Mouse (Mus musculus) intestine, embryonic 16.5 days (tissue): ENCODE measurements at regions not wholly inside any gene's neighbourhood (a gene's known extent, or its start where the extent isn't known, plus 50 kb on each side); places are given as distances from the start of the nearest gene placed in this dataset.
A peak's percentile ranks its signal among the peaks of the same experiment; 100 is the strongest.

Source experiments
- ATAC-seq: fragments of 200-750 bp; cut with Nextera tagmentation; 2 replicates; pipeline ENCODE4 v1.8.0; 2017; ENCODE audit warnings: moderate TSS enrichment, moderate library complexity
- H3K27ac ChIP-seq: fragments of 300-500 bp; sonication (generic); 2 replicates; pipeline ENCODE4 v1.5.1; 2014; ENCODE audit warnings: mild to moderate bottlenecking, low read length
- H3K27me3 ChIP-seq: fragments of 300-500 bp; sonication (generic); replicated peaks from 2 replicates; pipeline ENCODE4 v1.6.1; 2014; ENCODE audit warnings: low read length, control low read depth, mixed read lengths; ENCODE audit not compliant: control insufficient read depth, insufficient read depth
- H3K36me3 ChIP-seq: fragments of 300-500 bp; sonication (generic); 2 replicates; pipeline ENCODE4 v1.6.1; 2014; ENCODE audit warnings: low read length, control low read depth; ENCODE audit not compliant: control insufficient read depth, insufficient read depth
- H3K4me1 ChIP-seq: fragments of 300-500 bp; sonication (generic); 2 replicates; pipeline ENCODE4 v1.6.1; 2014; ENCODE audit warnings: low read length, control low read depth, mixed read lengths; ENCODE audit not compliant: control insufficient read depth, insufficient read depth
- H3K4me2 ChIP-seq: fragments of 300-500 bp; sonication (generic); 2 replicates; pipeline ENCODE4 v1.6.1; 2014; ENCODE audit warnings: low read depth, low read length, control low read depth
- H3K4me3 ChIP-seq: fragments of 300-500 bp; sonication (generic); 2 replicates; pipeline ENCODE4 v1.5.1; 2014; ENCODE audit warnings: mild to moderate bottlenecking, low read length
- H3K9ac ChIP-seq: fragments of 300-500 bp; sonication (generic); 2 replicates; pipeline ENCODE4 v1.6.1; 2014; ENCODE audit warnings: low read depth, low read length
- H3K9me3 ChIP-seq: fragments of 300-500 bp; sonication (generic); 2 replicates; pipeline ENCODE4 v1.6.1; 2016; ENCODE audit warnings: low read length, control low read depth; ENCODE audit not compliant: control insufficient read depth
- WGBS: fragments of 180-500 bp; shearing (Covaris S2); extraction: QIAGEN DNeasy Blood & Tissue Kit; methylation state at CpG from one replicate; pipeline ENCODE4 v1.1.7; 2014; 5-methylcytosine and 5-hydroxymethylcytosine counted together

GRCm38 (mm10) chr17:64983480-64983879 lies 147.6 kb upstream of the 4930583I09Rik start:
- no peaks in the 10 kb centered on the region for H3K27me3 ChIP-seq
- H3K36me3 ChIP-seq = no peaks in the 10 kb centered on the region
- no peaks in the 10 kb centered on the region for H3K4me1 ChIP-seq
- no peak overlapping the region for H3K9ac ChIP-seq
- ATAC-seq = no peak
- H3K9me3 ChIP-seq = no peaks in the 10 kb centered on the region
- no peak overlapping the region for H3K4me2 ChIP-seq
- H3K27ac ChIP-seq = no peak overlapping the region
- H3K4me3 ChIP-seq = no peak overlapping the region
- 91% methylated on average over 2 of the region's 2 CpGs for WGBS

- WGBS = 80% methylated on average over 4 of the region's 4 CpGs
- no peaks in the 10 kb centered on the region for H3K27me3 ChIP-seq
- no peak for ATAC-seq
Observed at GRCm38 (mm10) chr17:64964153-64964552, 128.3 kb upstream of the 4930583I09Rik start.

GRCm38 (mm10) chr17:64961887-64962286 lies 126.0 kb upstream of the 4930583I09Rik start:
- Histone ChIP-seq H3K4me1 (no peaks in the 10 kb centered on the region), H3K27me3 (no peaks in the 10 kb centered on the region), H3K9me3 (no peaks in the 10 kb centered on the region), H3K9ac (no peak overlapping the region), H3K27ac (no peak overlapping the region), H3K4me2 (no peak overlapping the region), H3K36me3 (no peaks in the 10 kb centered on the region), H3K4me3 (no peak overlapping the region)
- ATAC-seq = no peak
- 57% methylated on average over 2 of the region's 2 CpGs for WGBS

More at GRCm38 (mm10) chr17:64964153-64964552, 128.3 kb upstream of the 4930583I09Rik start:
- no peaks in the 10 kb centered on the region for H3K4me1 ChIP-seq
- H3K9ac ChIP-seq = no peak overlapping the region
- no peaks in the 10 kb centered on the region for H3K9me3 ChIP-seq
- H3K4me3 ChIP-seq = no peak overlapping the region
- H3K4me2 ChIP-seq = no peak overlapping the region
- no peaks in the 10 kb centered on the region for H3K36me3 ChIP-seq
- no peak overlapping the region for H3K27ac ChIP-seq

GRCm38 (mm10) chr17:64957495-64957894 lies 121.6 kb upstream of the 4930583I09Rik start:
- ATAC-seq = no peak
- Histone ChIP-seq H3K4me1 (no peaks in the 10 kb centered on the region), H3K27me3 (no peaks in the 10 kb centered on the region), H3K9me3 (no peaks in the 10 kb centered on the region), H3K36me3 (no peaks in the 10 kb centered on the region), H3K4me3 (no peak overlapping the region), H3K27ac (no peak overlapping the region), H3K9ac (no peak overlapping the region), H3K4me2 (no peak overlapping the region)
- 62% methylated on average over 9 of the region's 9 CpGs for WGBS

GRCm38 (mm10) chr17:64956506-64956905 lies 120.6 kb upstream of the 4930583I09Rik start:
- Histone ChIP-seq H3K36me3 (no peaks in the 10 kb centered on the region), H3K27ac (no peak overlapping the region), H3K27me3 (no peaks in the 10 kb centered on the region), H3K9me3 (no peaks in the 10 kb centered on the region), H3K4me3 (no peak overlapping the region), H3K4me1 (no peaks in the 10 kb centered on the region), H3K9ac (no peak overlapping the region), H3K4me2 (no peak overlapping the region)
- ATAC-seq = no peak
- WGBS = 75% methylated on average over 7 of the region's 7 CpGs

GRCm38 (mm10) chr17:64953275-64953674 lies 117.4 kb upstream of the 4930583I09Rik start:
- H3K27me3 ChIP-seq = no peaks in the 10 kb centered on the region
- H3K36me3 ChIP-seq = no peaks in the 10 kb centered on the region
- 96% methylated on average over 7 of the region's 7 CpGs for WGBS
- no peak overlapping the region for H3K4me2 ChIP-seq
- H3K27ac ChIP-seq = no peak overlapping the region
- H3K9ac ChIP-seq = no peak overlapping the region
- H3K4me1 ChIP-seq = no peaks in the 10 kb centered on the region
- ATAC-seq = no peak
- no peak overlapping the region for H3K4me3 ChIP-seq
- H3K9me3 ChIP-seq = no peaks in the 10 kb centered on the region

GRCm38 (mm10) chr17:64951625-64951940 lies 115.7 kb upstream of the 4930583I09Rik start:
- ATAC-seq = no peak
- Histone ChIP-seq H3K4me1 (no peaks in the 10 kb centered on the region), H3K27me3 (no peaks in the 10 kb centered on the region), H3K36me3 (no peaks in the 10 kb centered on the region), H3K27ac (no peak overlapping the region), H3K4me2 (no peak overlapping the region), H3K9ac (no peak overlapping the region), H3K9me3 (no peaks in the 10 kb centered on the region), H3K4me3 (no peak overlapping the region)
- 29% methylated on average over 1 of the region's 1 CpGs for WGBS

- no peaks in the 10 kb centered on the region for H3K27me3 ChIP-seq
- H3K4me2 ChIP-seq = no peak overlapping the region
- no peak overlapping the region for H3K4me3 ChIP-seq
- H3K36me3 ChIP-seq = no peaks in the 10 kb centered on the region
- no peak overlapping the region for H3K27ac ChIP-seq
- H3K9ac ChIP-seq = no peak overlapping the region
- peak; percentile 52; the same call in 1 of the 2 replicates for ATAC-seq
- H3K4me1 ChIP-seq = no peaks in the 10 kb centered on the region
- WGBS = 37% methylated on average over 6 of the region's 6 CpGs
- H3K9me3 ChIP-seq = no peaks in the 10 kb centered on the region
Observed at GRCm38 (mm10) chr17:64950802-64951624, 115.1 kb upstream of the 4930583I09Rik start.

- no peaks in the 10 kb centered on the region for H3K36me3 ChIP-seq
- no peak for ATAC-seq
- H3K27ac ChIP-seq = no peak overlapping the region
- WGBS = 73% methylated on average over 2 of the region's 2 CpGs
- H3K4me2 ChIP-seq = no peak overlapping the region
- no peaks in the 10 kb centered on the region for H3K9me3 ChIP-seq
- H3K27me3 ChIP-seq = no peaks in the 10 kb centered on the region
- no peaks in the 10 kb centered on the region for H3K4me1 ChIP-seq
- no peak overlapping the region for H3K9ac ChIP-seq
- no peak overlapping the region for H3K4me3 ChIP-seq
Observed at GRCm38 (mm10) chr17:64943213-64943612, 107.3 kb upstream of the 4930583I09Rik start.

GRCm38 (mm10) chr17:64941555-64941954 lies 105.7 kb upstream of the 4930583I09Rik start:
- H3K36me3 ChIP-seq = no peaks in the 10 kb centered on the region
- WGBS = 95% methylated on average over 6 of the region's 6 CpGs

More at GRCm38 (mm10) chr17:64941555-64941954, 105.7 kb upstream of the 4930583I09Rik start:
- no peaks in the 10 kb centered on the region for H3K4me1 ChIP-seq
- no peak overlapping the region for H3K4me3 ChIP-seq
- no peak overlapping the region for H3K4me2 ChIP-seq
- no peak for ATAC-seq
- H3K9ac ChIP-seq = no peak overlapping the region
- H3K9me3 ChIP-seq = no peaks in the 10 kb centered on the region
- no peak overlapping the region for H3K27ac ChIP-seq
- no peaks in the 10 kb centered on the region for H3K27me3 ChIP-seq
